Mouse (Mus musculus) lung, postnatal 4 days (tissue): ENCODE measurements around the gene Rgs10.

ENCODE experiments used
- DNase-seq, 2 experiments: peaks; one replicate each; pipeline ENCODE4 v3.0.0; 2021

The Rgs10 gene

GRCm38 (mm10) chr7:128417930-128418779, at the start of gene Rgs10:
Rgs10 (minus strand) TSS chr7:128418758.
- DNase-seq = peak; percentile 77 to 84

- no peak for DNase-seq
Measured at GRCm38 (mm10) chr7:128462406-128462805, 43.8 kb upstream of the Rgs10 start.

DNA sequence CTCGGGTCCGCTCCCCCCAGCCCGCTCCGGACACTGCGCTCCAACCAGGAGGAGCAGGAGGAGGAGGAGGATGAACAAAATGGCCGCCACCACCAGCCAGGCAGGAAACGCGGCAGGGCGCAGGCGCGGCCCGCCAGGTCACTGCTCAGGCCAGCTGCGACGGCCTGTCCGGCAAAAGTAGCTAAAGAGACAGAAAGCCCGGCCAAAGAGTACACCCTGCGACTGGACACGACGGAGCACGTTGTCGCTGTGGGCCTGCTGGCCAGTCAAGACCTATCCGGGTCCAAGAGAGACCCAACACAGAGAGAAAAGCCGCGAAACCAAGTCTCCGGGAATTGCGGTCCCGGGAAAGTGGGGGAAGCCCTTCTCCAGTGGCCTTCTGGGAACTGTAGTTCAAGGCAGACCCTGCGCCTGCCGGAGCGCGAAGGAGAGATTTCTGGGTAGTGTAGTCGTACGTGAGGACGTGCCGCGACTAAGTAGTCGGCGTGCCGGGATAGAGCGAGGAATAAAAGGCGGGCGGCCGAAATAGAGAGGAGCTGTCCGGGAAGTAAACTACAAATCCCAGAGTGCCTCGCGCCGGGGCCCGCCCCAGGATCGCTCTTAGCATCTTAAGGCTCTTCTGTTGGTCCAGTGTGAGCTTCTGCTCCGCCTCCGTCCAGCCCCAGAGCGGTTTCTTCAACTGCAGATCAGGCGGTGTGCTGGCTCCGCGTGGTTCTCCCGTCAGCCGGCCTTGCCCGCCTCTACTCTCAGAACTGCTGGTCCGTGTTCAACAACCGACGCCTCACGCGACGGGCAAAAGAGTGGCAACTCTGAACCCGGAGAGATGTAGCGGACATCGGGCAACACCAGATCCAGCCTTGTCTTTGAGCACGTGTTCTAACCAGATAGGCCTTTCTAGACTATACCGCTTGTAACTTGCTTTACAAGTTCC, 43.0 kb upstream of the Rgs10 start, which contains the start of gene Tial1:
Gene Tial1 (minus strand): TSS at position 433 of the 931 bp plus-strand sequence.
- peak; percentile 98 to 99 for DNase-seq

DNA sequence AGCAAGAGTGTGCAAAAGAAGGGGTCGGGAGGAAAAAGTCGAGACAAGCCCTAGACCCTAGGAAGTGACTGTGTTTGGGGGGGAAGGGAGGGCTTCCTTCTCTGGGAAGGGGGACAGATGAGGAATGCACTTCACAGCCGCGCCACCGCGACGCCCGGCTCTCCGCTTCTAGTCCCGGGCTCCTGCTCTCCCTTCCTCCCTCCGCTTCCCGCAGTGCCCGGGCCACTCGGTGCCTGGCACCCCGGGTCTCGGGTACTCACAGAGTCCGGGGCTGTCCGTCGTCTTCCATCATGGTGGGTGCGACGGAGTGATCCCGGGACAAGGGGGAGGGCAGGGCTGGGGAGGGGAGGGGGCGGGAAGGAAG, 42.3 kb upstream of the Rgs10 start:
- no peak for DNase-seq

DNA sequence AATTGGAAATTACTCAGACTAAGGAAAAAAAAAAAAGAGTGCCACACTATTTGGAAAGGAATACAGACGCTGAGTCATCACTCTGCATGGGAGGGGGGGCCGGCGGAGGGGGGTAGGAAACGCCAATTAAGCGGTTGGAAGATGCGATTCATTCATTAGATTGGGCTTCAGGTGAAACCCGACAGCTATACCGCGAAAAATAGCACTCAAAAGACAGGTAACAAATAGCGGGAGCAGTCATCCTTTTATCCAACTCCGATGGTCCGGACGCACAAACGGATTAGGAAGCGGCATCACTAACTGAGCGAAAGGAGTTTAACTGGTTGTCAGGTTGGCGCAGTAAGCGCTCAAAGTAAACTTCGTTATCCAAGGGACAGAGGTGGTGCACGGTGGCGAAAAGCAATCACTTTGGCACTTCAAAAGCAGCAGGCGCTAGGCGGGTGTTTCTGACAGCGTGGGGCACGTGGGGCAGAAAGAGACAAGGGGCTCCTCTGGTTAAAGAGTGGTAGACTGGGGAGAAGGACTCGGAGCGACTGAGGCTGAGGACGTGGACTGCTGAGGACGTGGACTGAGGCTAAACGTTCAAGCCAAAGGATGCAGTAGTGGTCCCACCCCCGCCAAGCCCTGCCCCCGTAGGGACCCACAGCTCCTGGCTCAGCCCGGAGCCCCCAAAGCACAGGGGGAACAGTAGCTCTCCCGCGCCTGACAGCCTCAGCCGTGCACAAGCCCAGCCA, 41.7 kb upstream of the Rgs10 start:
- peak; percentile 6 to 51 for DNase-seq

DNA sequence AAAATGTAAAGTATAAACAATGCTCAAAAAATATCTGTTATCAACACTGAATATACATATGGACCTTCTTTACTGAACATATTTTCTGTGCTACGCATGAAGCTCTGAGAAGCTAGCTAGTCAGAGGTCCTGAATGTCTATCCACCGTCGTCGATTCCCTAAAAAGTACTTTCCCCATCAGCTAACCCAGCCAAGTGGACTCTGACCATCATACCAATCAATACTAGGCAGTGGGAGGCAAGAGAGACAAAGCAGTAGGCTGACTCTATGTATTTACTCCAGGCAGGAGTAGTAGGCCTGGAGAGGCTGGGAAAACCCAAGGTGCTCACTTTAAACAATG, 41.2 kb upstream of the Rgs10 start:
- DNase-seq = no peak

DNA sequence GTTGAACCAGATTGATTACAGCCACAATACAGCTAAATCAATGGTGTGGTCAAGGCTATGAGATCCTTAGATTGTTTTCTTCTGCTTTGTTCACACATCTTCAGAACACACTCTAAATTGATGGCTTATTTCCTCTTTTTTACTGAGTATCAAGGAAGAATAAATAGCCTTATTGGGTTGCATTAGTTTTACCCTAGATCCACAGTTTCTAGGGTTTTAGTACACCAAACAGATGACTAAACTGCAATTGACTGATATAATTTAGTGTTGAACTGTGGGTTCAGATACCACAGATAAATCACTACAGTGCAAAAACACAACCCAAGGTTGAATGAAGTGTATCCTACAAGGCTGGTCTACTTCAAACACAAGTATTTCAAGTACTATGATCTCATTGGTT, 39.5 kb upstream of the Rgs10 start:
- DNase-seq = no peak

DNA sequence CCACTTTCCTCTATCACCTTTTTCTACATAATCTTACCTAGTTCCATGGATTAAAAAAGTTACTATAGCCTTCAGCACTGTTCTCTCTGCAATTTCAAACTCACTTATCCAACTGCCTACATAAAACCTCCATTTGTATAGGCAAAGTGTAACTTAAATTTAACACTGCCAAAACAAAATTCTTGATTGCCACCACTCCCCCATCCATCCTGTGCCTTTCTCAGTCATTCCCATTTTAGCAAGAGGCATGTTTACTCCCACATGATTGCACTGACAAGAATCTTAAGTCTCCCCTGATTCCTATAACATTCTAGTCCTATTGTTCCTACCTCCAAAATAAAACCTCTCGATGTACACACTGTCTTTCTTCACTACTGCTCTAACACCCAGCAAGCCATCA, 34.2 kb upstream of the Rgs10 start:
- no peak for DNase-seq

DNA sequence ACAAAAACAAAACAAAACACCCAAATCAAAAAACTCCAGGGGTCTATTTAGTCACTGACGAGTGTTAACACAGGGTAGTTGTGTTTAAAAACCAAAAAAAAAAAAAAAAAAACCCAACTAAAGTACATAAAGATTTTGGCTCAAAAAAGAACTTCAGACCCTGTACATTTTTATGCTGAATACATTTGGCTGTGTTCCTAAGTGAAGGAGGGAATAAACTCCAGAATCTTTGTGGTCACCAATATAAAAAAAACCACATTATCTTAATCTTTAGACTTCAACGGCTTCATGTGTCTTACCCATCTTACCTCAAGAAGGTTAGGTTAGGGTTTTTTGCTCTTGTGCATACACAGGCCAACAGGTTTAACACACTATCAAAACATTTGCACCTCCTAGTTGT, 22.0 kb upstream of the Rgs10 start:
- no peak for DNase-seq

GRCm38 (mm10) chr7:128439251-128439650, 20.7 kb upstream of the Rgs10 start:
- DNase-seq = no peak

DNA sequence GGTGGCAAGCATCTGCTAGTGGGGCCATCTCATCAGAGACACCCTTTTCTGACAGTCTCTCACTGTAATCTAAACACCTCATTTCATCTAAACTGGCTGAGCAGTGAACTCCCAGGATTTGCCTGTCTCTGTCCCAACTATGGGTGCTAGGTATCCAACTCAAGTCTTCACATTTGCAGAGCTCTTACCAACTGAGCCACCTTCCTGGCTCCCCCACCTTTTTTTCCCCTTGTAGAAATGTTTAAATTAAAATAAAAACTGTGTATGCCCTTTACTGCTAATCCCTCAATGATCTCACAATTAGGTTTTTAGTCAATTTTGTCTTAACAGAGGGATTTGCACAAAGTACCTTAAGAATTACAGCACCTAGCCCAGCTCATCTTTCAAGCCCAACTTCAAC, 19.6 kb upstream of the Rgs10 start:
- no peak for DNase-seq

- DNase-seq = no peak
Measured at GRCm38 (mm10) chr7:128433213-128433612, 14.7 kb upstream of the Rgs10 start.

DNA sequence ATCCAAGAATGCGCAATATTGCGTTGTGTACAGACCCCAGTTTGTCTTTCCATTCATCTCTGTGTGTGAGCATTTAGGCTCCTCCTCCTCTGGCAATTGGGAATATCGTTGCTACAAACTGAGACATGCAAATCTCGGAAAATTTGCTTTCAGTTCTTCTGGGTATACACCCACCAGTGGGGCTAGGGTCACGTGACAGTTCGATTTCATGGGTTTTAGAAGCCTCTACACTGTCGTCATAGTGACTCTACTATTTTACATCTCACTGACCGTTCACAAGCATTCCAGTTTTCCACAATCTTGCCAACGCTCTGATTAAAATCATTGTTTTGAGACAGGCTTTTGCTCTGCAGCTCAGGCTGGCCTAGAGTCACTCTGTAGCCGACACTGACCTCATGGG, 14.0 kb upstream of the Rgs10 start:
- DNase-seq = no peak

- no peak for DNase-seq
Measured at GRCm38 (mm10) chr7:128422491-128422890, 3.9 kb upstream of the Rgs10 start.

DNA sequence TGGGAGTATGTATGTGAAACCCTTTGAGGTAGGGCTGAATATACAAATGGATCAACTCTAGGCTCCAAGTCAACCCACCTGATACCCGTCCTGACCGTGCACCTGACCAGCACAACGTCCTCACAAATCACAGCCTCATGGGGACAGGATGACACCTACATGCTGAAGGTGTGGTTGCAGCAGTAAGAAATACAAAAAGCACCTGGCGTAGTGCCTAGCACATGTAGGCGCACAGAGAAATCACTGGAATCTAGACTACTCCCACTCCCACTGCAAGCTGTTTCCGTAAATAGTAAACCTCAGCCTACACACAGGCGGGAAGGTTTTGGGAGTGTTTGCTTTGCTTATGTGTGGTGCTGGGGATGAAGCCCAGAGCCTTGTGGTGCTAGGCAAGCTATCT, 3.1 kb upstream of the Rgs10 start:
- no peak for DNase-seq

DNA sequence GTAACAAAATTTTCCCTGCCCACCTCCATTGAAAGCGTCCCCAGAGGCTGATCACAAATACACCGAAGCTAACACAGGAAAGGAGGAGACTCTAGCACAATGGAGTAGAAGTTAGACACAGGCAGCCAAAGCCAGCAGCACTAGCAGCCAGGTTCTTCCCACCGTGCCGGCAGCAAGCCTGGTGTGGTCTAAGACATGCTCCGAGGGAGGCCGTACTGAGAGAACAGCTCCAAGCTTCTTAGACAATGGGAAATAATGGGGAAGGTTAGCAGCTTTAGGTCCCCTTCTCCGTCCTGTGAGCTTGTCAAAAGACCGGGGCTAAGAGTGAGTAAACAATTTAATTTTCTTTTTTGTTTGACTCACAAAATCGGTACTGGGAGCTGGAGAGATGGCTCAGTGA, 1.1 kb upstream of the Rgs10 start:
- no peak for DNase-seq

GRCm38 (mm10) chr7:128417226-128417929, 1.2 kb downstream of the Rgs10 start:
- peak in 1 of 2 experiments; percentile 37 for DNase-seq

DNA sequence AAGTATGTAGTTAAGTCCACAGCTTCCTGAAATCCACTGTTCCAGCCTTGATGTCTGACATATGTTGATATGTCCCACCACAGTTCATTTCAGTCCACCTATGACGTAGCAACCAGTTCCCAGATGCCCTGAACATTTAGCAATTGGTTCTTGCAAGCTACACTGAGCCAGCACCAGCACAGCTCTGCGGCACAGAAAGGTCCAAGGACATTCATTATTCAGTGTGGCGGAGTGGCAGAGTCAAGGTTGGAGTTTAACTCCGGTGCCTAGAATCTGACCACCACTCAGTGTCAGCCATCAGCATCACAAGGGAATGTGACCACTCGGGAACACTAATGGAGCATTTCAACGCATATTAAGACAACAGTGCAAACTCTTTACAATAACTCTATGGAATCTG, 1.9 kb downstream of the Rgs10 start:
- DNase-seq = no peak

- DNase-seq = no peak
Measured at GRCm38 (mm10) chr7:128414433-128414832, 4.1 kb downstream of the Rgs10 start.

DNA sequence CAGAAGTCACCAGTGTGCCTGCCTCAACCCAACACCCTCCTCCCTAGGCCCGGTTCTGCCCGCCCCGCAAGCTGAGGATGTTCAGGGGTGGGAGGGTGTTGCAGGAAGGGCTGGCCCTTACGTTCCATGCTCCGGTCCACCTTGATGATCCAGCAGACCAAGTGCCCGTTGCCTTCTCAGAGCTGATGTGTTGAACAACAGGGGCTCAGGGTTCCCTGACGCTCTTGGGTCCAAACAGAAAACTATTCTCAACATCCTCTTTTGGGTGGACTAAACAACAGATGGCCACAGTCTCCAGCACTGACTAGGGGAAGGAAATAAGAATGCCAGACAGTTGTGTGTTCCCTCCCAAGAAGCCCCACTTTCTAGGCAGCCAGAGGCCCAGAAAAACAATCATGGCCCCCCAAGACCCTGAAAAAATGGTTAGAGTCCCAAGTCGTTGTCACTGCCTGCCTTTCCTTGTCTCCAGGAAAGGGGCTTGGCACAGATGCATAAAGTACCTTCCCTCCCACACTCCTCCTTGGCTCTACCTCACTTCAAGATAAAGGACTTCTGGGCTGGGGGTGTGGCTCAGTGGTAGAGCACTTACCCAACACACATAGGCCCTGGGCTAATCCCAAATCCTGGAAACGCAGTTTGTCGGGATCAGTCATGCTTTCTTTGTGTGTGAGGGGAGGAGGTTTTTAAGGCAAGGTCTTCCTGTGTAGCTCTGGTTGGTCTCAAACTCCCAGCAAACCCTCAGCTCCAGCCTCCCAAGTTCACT, 6.3 kb downstream of the Rgs10 start:
- DNase-seq = peak; percentile 32 to 49

DNA sequence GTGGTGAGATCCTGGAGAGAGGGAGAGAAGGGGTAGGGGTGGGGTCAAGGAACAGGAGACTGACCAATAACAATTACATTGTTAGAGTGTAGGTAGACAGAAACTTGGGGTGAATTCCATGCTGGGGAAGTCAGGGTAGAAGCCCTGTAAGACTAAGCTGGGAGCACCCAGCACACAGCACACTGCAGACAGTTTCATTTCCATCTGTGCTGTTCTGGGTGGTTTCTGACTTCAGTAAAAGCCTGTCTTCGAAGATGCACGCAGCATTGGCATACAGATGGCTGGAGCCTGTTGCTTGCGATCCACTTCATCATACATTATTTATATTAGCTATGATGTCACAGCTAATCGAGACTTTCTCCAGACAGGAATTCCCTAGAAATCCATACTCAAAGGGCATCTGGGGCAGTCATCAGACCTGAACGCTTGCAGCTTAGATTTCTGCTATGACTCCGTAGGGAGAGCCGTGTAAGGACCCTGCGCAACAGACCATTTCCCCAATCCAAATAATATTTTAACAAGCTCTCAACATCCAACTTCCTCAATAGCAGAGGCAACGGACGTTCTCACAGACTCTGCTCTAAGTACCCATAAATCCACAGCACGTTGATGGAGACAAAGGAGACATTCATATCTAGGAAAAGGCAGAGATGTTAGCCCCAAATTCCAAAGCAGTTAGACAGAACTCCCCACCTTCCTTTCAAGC, 7.7 kb downstream of the Rgs10 start:
- no peak for DNase-seq
